Mouse (Mus musculus) embryo, embryonic 11 days (tissue): ENCODE measurements around the gene 1700047I17Rik2.
"Not testable (repeated sequence)": the region's sequence is repeated elsewhere in the genome, so short reads cannot be mapped to it uniquely, and the experiment has no call there.

Source experiments
- DNase-seq: peaks from one replicate; pipeline ENCODE4 v3.0.0-alpha.2; 2015

1700047I17Rik2 gene

DNA sequence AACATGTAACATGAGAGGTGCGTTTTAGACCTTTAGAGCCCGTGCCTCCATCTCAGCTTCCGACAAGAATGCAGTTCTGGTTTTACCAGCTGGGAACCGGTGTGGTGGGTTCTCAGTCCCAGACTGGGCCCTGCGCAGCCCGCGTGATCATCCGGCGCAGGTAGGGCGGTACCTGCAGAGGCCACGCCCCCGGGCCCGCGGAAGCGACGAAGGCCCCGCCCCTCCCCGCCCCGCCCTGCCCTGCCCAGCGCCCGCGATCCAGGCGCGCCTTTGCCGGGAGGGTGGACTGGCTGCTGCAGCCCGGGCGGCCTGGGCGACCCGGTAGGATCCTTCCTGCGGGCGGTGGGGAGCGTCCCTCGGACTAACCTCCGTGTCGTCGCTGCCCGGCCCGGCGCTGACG lies at the start of gene 1700047I17Rik2:
1700047I17Rik2 (plus strand) TSS at position 287 of the 400 bp plus-strand sequence.
- DNase-seq = not testable (repeated sequence)

DNA sequence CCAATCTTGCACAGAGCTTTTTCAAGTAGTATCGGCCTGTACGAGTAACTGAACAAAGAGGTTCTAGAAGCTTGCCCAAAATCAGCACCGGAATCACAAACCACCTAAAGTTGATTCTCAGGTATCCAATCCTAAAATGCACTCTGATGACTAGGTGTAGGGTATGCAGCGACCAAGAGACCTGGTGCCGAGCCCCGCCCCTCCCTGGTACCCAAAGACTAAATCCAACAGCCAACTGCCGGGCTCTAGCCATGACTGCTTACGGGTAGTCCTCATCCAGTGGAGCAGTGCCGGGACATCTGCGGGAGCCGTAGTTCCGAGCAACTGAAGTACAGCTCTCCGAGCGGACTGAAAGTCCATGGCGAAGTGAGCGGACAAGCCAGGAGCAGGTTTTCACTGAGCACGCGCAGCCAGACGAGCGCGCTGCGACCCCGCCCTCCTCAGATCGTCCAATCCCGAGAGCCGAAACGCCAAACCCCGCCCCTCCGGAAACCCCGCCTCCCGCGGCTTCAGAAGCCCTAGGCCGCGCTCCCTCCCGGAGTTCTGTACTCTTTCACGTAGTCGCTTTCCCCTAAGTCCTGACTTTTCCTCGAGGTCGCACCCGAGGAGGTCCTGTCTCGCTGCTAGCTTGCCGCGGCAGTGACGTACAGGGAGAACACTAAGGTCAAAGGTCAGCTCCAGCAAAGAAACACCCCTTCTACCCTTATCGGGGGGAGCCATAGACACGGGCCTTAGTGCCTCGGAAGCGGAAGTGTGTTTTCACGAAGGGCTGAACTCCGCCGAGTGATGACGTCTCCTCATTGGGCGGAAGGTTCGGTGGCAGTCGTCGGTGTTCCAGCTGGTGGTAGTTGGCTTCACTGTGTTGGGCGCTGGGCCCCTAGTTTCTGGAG lies 44.6 kb upstream of the 1700047I17Rik2 start, which contains the start of gene Srp54b:
Srp54b (plus strand) TSS at position 546 of the 890 bp plus-strand sequence.
- not testable (repeated sequence) for DNase-seq

DNA sequence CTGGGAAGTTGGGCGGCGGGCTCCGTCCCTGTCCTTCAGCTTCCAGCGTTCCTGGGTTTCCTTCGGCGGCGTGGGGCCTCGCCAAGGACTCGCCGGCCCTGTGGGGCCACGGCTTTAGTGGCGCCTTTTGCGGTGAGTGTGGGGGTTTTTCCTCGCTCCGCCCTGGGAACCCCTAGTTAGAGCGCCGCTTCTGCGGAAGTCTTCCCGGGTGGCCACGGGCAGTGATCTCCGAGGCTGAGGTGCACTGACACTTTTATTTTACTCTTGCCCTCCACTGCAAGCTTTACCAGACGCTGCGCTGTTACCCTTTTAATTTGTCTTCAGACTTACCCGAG lies 44.0 kb upstream of the 1700047I17Rik2 start:
- not testable (repeated sequence) for DNase-seq

DNA sequence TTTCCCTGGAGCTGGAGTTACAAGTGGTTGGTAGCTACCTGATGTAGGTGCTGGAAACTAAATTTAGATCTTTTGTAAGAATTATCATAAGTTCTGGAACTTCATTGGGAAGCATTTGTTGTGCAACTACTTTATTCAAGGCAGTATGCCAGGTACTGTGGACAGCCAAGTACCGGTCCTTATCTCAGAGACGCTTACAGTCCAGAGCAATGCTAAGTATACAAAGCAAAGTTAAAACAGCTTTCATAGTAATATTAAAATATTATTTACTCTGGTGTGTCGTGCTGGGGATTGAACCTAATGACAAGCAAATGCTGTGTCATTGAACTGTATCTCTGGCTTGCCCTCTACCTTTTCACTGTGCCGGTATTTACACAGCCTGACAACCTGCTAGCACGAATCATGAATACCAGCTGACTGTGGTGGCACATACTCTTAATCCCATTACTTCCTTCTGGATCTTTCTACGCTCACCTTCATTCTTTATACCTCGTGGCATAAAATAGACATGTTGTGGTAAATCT lies 32.3 kb upstream of the 1700047I17Rik2 start:
- DNase-seq = not testable (repeated sequence)

DNA sequence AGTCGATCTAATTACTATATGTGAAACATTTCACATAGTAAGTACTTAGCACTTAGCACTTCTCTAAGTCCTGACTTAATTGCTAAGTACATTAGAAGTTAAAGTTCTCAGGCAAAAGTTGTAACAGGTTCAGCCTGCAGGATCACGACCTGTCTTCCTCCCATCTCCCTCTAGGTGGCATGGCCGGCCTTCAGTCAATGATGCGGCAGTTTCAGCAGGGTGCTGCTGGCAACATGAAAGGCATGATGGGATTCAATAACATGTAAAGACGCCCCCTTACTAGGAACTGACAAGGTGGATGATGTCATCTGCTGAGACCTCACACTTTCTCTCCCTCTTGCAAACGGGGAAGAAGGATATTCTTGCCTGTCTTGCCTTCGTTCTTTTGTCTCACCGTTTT lies 11.7 kb upstream of the 1700047I17Rik2 start:
- not testable (repeated sequence) for DNase-seq

DNA sequence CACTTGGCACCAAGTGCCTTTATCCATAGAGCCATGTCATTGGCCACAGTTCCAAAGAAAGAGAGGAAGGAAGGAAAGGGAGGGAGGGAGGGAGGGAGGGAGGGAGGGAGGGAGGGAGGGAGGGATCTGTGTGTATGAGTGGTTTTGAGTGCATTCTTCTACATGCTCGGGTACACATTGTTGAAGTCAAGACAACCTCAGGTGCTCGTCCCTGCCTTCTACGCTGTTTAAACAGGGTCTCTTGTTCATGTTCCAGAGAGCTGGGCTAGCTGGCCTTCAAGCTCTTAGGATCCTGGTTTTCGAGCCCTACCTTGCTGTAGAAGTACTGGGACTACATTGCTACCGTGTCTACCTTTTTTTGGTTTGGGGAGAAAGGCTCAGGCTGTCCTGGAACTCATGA lies 10.3 kb upstream of the 1700047I17Rik2 start:
- DNase-seq = not testable (repeated sequence)

DNA sequence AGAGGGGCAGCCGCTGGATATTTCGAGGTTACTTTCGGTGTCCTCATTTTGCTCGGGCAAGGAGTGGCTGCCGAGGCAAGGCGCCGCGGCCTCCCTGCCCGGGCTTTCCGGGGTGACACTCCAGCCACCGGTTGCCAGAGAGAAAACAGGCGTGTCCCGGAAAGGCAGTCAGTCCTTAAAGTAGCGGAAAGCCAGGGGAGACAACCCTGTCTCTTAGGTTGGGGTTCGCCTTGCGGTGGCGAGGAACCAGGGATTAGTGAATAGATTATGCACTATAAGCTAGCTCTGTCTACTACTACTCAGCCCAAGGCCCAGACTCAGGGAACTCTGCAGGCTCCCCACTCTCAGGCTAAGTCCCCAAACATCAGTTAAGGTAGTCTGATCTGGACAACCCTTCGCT lies 407 bp downstream of the 1700047I17Rik2 start:
- DNase-seq = not testable (repeated sequence)

DNA sequence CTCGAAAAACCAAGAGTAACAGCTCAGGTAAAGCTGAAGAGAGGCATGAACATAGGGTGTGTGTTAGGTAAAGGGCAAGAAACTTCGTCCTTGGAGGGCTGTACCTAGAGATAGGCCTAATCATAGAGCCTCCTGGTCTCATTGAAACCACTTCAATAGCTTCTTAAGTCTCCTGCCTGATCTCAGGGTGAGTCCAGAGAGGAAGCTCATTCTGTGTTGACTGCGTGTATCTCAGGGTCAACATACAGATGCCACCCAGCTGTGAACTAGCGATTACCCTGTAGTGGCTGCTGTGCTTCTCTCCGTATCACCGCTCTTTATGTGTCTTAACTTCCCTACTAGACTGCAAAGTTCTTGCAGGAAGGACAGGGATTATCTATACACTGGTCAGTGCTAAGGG lies 13.6 kb downstream of the 1700047I17Rik2 start:
- not testable (repeated sequence) for DNase-seq

DNA sequence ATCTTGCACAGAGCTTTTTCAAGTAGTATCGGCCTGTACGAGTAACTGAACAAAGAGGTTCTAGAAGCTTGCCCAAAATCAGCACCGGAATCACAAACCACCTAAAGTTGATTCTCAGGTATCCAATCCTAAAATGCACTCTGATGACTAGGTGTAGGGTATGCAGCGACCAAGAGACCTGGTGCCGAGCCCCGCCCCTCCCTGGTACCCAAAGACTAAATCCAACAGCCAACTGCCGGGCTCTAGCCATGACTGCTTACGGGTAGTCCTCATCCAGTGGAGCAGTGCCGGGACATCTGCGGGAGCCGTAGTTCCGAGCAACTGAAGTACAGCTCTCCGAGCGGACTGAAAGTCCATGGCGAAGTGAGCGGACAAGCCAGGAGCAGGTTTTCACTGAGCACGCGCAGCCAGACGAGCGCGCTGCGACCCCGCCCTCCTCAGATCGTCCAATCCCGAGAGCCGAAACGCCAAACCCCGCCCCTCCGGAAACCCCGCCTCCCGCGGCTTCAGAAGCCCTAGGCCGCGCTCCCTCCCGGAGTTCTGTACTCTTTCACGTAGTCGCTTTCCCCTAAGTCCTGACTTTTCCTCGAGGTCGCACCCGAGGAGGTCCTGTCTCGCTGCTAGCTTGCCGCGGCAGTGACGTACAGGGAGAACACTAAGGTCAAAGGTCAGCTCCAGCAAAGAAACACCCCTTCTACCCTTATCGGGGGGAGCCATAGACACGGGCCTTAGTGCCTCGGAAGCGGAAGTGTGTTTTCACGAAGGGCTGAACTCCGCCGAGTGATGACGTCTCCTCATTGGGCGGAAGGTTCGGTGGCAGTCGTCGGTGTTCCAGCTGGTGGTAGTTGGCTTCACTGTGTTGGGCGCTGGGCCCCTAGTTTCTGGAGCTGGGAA lies 30.5 kb downstream of the 1700047I17Rik2 start, which contains the start of gene Srp54c:
Srp54c (plus strand) TSS at position 543 of the 894 bp plus-strand sequence.
- not testable (repeated sequence) for DNase-seq

DNA sequence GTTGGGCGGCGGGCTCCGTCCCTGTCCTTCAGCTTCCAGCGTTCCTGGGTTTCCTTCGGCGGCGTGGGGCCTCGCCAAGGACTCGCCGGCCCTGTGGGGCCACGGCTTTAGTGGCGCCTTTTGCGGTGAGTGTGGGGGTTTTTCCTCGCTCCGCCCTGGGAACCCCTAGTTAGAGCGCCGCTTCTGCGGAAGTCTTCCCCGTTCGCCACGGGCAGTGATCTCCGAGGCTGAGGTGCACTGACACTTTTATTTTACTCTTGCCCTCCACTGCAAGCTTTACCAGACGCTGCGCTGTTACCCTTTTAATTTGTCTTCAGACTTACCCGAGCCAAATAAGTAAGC lies 31.1 kb downstream of the 1700047I17Rik2 start:
- DNase-seq = not testable (repeated sequence)

DNA sequence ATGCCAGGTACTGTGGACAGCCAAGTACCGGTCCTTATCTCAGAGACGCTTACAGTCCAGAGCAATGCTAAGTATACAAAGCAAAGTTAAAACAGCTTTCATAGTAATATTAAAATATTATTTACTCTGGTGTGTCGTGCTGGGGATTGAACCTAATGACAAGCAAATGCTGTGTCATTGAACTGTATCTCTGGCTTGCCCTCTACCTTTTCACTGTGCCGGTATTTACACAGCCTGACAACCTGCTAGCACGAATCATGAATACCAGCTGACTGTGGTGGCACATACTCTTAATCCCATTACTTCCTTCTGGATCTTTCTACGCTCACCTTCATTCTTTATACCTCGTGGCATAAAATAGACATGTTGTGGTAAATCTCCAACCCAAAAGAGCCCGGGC lies 42.9 kb downstream of the 1700047I17Rik2 start:
- not testable (repeated sequence) for DNase-seq

DNA sequence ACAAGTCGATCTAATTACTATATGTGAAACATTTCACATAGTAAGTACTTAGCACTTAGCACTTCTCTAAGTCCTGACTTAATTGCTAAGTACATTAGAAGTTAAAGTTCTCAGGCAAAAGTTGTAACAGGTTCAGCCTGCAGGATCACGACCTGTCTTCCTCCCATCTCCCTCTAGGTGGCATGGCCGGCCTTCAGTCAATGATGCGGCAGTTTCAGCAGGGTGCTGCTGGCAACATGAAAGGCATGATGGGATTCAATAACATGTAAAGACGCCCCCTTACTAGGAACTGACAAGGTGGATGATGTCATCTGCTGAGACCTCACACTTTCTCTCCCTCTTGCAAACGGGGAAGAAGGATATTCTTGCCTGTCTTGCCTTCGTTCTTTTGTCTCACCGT lies 62.6 kb downstream of the 1700047I17Rik2 start:
- not testable (repeated sequence) for DNase-seq

DNA sequence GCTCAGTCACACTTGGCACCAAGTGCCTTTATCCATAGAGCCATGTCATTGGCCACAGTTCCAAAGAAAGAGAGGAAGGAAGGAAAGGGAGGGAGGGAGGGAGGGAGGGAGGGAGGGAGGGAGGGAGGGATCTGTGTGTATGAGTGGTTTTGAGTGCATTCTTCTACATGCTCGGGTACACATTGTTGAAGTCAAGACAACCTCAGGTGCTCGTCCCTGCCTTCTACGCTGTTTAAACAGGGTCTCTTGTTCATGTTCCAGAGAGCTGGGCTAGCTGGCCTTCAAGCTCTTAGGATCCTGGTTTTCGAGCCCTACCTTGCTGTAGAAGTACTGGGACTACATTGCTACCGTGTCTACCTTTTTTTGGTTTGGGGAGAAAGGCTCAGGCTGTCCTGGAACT lies 64.0 kb downstream of the 1700047I17Rik2 start:
- DNase-seq = not testable (repeated sequence)
